Mouse (Mus musculus) thymus, postnatal 10 days (tissue): ENCODE results near the gene Hsf2bp.

ENCODE experiments used
- DNase-seq, 2 experiments: peaks; one replicate each; pipeline ENCODE4 v3.0.0; 2021; ENCODE audit warnings: low spot score in 2 of 2

The Hsf2bp gene

GRCm38 (mm10) chr17:31905791-31906211, 130.3 kb downstream of the Hsf2bp start:
- peak; percentile 12 to 25 for DNase-seq

- DNase-seq = peak; percentile 10 to 16
Observed at GRCm38 (mm10) chr17:31905201-31905790, 130.9 kb downstream of the Hsf2bp start.

- DNase-seq = no peak
Observed at GRCm38 (mm10) chr17:31904036-31904435, 132.1 kb downstream of the Hsf2bp start.

GRCm38 (mm10) chr17:31902630-31903198, 133.4 kb downstream of the Hsf2bp start:
- DNase-seq = no peak

- no peak for DNase-seq
Observed at GRCm38 (mm10) chr17:31901461-31902204, 134.5 kb downstream of the Hsf2bp start.

GRCm38 (mm10) chr17:31898941-31899340, 137.2 kb downstream of the Hsf2bp start:
- no peak for DNase-seq

GRCm38 (mm10) chr17:31897186-31897793, 138.9 kb downstream of the Hsf2bp start:
- DNase-seq = no peak

GRCm38 (mm10) chr17:31896751-31897150, 139.4 kb downstream of the Hsf2bp start:
- no peak for DNase-seq

GRCm38 (mm10) chr17:31896311-31896710, 139.8 kb downstream of the Hsf2bp start:
- no peak for DNase-seq
